Mouse (Mus musculus): ENCODE data around the gene Gm13288. TPM values are rescaled to one million over a fixed set of nuclear protein-coding genes. Genes with fewer than 3 reads are reported as not detected.
"Not testable (repeated sequence)": the region's sequence is repeated elsewhere in the genome, so short reads cannot be mapped to it uniquely, and the experiment has no call there.

Gene Gm13288
- polyA plus RNA-seq, 1 experiment from 2014 or later, result not detected

DNA sequence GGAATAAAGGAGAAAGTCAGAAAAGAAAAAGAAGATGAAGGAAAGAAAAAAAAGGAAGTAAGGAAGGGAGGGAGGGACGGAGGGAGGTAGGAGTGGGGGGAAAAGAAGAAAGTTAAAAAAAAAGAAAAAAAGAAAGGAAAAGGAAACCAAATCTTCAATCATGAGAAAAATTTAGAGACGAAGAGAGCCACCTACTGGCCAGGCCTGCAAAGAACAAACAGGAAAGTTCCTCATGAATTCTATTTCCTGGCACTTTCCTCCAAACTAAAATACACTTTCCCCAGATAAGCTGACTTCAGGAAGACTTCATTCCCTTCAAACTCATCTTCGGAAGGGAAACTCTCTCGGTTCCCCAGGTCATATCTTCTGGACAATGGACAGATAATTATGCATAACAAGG, 25.2 kb downstream of the Gm13288 start:
- no peak overlapping the region for H3K4me2 ChIP-seq (ENCODE audit: low read depth, low read length)
- no peak overlapping the region for H3K9ac ChIP-seq (ENCODE audit: low read depth, low read length)
- WGBS, result 29% methylated on average over 4 of the region's 4 CpGs
- no peaks in the 10 kb centered on the region for H3K9me3 ChIP-seq (ENCODE audit: control insufficient read depth, low read length)
- no peak for ATAC-seq
- no peak overlapping the region for H3K4me3 ChIP-seq (ENCODE audit: low read length)
- no peaks in the 10 kb centered on the region for H3K27me3 ChIP-seq (replicated peaks; ENCODE audit: control insufficient read depth, insufficient read depth, low read length)
- no peak overlapping the region for H3K27ac ChIP-seq (ENCODE audit: low read length)
- H3K36me3 ChIP-seq (ENCODE audit: control insufficient read depth, insufficient read depth, low read length), result no peaks in the 10 kb centered on the region
- no peaks in the 10 kb centered on the region for H3K4me1 ChIP-seq (ENCODE audit: control insufficient read depth, insufficient read depth, low read length)

DNA sequence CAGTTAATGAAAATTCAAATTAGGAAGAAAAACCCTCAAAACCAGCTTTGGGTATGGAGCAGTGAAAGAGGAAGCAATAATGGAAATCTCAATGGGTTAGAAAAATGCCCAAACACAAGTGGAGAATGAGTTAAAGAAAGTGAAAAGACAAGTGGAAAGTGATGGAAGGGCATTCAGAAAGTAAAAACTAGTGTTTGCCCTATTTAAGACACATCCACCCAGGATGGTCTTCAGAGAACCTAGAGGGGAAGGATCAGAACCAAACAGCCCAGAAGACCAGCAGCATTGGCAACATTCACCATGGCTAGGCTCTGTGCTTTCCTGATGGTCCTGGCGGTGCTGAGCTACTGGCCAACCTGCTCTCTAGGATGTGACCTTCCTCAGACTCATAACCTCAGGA, 29.9 kb downstream of the Gm13288 start, which contains the start of gene Ifna5:
TSS of gene Ifna5 (plus strand) at position 301 of the 400 bp plus-strand sequence.
- not testable (repeated sequence) for H3K4me1 ChIP-seq (ENCODE audit: control insufficient read depth, insufficient read depth, low read length); H3K4me2 ChIP-seq (ENCODE audit: low read depth, low read length); H3K9me3 ChIP-seq (ENCODE audit: control insufficient read depth, low read length); H3K27me3 ChIP-seq (replicated peaks; ENCODE audit: control insufficient read depth, insufficient read depth, low read length); H3K36me3 ChIP-seq (ENCODE audit: control insufficient read depth, insufficient read depth, low read length); H3K9ac ChIP-seq (ENCODE audit: low read depth, low read length); H3K27ac ChIP-seq (ENCODE audit: low read length); ATAC-seq; H3K4me3 ChIP-seq (ENCODE audit: low read length)
- 53% methylated on average over 1 of the region's 1 CpGs for WGBS

- Histone ChIP-seq H3K9ac (ENCODE audit: low read depth, low read length) (no peak overlapping the region), H3K4me1 (ENCODE audit: control insufficient read depth, insufficient read depth, low read length) (no peaks in the 10 kb centered on the region), H3K9me3 (ENCODE audit: control insufficient read depth, low read length) (no peaks in the 10 kb centered on the region), H3K4me2 (ENCODE audit: low read depth, low read length) (no peak overlapping the region), H3K4me3 (ENCODE audit: low read length) (no peak overlapping the region), H3K27me3 (replicated peaks; ENCODE audit: control insufficient read depth, insufficient read depth, low read length) (no peaks in the 10 kb centered on the region), H3K36me3 (ENCODE audit: control insufficient read depth, insufficient read depth, low read length) (no peaks in the 10 kb centered on the region), H3K27ac (ENCODE audit: low read length) (no peak overlapping the region)
- WGBS, result 47% methylated on average over 3 of the region's 3 CpGs
- no peak for ATAC-seq
Measured at GRCm38 (mm10) chr4:88838828-88839227, 33.5 kb downstream of the Gm13288 start.

GRCm38 (mm10) chr4:88840058-88840457, 34.7 kb downstream of the Gm13288 start:
- Histone ChIP-seq H3K27ac (ENCODE audit: low read length) (no peak overlapping the region), H3K4me1 (ENCODE audit: control insufficient read depth, insufficient read depth, low read length) (no peaks in the 10 kb centered on the region), H3K9me3 (ENCODE audit: control insufficient read depth, low read length) (no peaks in the 10 kb centered on the region), H3K27me3 (replicated peaks; ENCODE audit: control insufficient read depth, insufficient read depth, low read length) (no peaks in the 10 kb centered on the region), H3K9ac (ENCODE audit: low read depth, low read length) (no peak overlapping the region), H3K4me2 (ENCODE audit: low read depth, low read length) (no peak overlapping the region), H3K36me3 (ENCODE audit: control insufficient read depth, insufficient read depth, low read length) (no peaks in the 10 kb centered on the region), H3K4me3 (ENCODE audit: low read length) (no peak overlapping the region)
- ATAC-seq, result no peak
- 72% methylated on average over 3 of the region's 3 CpGs for WGBS

DNA sequence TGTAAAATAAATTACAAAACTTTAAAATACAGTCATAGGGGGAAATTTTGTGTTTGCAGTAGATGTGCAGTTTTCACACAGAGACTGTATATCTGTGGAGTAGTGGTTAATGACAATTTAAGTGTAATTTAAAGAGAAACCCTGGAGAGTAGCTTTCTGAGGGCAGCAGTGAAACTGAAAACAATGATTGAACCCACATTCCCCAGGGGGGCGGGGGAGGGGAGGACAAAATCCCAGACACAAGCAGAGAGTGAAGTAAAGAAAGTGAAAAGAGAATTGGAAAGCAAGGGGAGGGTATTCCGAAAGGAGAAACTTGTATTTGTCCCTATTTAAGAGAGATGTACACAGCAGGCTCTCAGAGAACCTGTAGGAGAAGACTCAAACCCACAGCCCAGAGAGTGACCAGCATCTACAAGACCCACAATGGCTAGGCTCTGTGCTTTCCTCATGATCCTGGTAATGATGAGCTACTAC, 36.1 kb downstream of the Gm13288 start, which contains the start of gene Ifna4:
TSS of gene Ifna4 (plus strand) at position 424 of the 474 bp plus-strand sequence.
- Histone ChIP-seq H3K4me2 (ENCODE audit: low read depth, low read length) (no peak within 1 kb of the TSS), H3K27ac (ENCODE audit: low read length) (no peak within 1 kb of the TSS), H3K4me1 (ENCODE audit: control insufficient read depth, insufficient read depth, low read length) (no peaks in the 10 kb centered on the region), H3K9me3 (ENCODE audit: control insufficient read depth, low read length) (no peaks in the 10 kb centered on the region), H3K4me3 (ENCODE audit: low read length) (no peak within 1 kb of the TSS), H3K36me3 (ENCODE audit: control insufficient read depth, insufficient read depth, low read length) (no peaks in the 10 kb centered on the region), H3K9ac (ENCODE audit: low read depth, low read length) (no peak within 1 kb of the TSS), H3K27me3 (replicated peaks; ENCODE audit: control insufficient read depth, insufficient read depth, low read length) (no peaks in the 10 kb centered on the region)
- ATAC-seq, result no peak
- 62% methylated on average over 2 of the region's 2 CpGs for WGBS

GRCm38 (mm10) chr4:88845334-88845733, 40.0 kb downstream of the Gm13288 start:
- WGBS, result 62% methylated on average over 2 of the region's 2 CpGs
- no peak overlapping the region for H3K4me2 ChIP-seq (ENCODE audit: low read depth, low read length)
- H3K36me3 ChIP-seq (ENCODE audit: control insufficient read depth, insufficient read depth, low read length), result no peaks in the 10 kb centered on the region
- no peaks in the 10 kb centered on the region for H3K9me3 ChIP-seq (ENCODE audit: control insufficient read depth, low read length)
- H3K4me3 ChIP-seq (ENCODE audit: low read length), result no peak overlapping the region
- no peaks in the 10 kb centered on the region for H3K27me3 ChIP-seq (replicated peaks; ENCODE audit: control insufficient read depth, insufficient read depth, low read length)
- no peak overlapping the region for H3K27ac ChIP-seq (ENCODE audit: low read length)
- H3K4me1 ChIP-seq (ENCODE audit: control insufficient read depth, insufficient read depth, low read length), result no peaks in the 10 kb centered on the region
- H3K9ac ChIP-seq (ENCODE audit: low read depth, low read length), result no peak overlapping the region
- no peak for ATAC-seq

DNA sequence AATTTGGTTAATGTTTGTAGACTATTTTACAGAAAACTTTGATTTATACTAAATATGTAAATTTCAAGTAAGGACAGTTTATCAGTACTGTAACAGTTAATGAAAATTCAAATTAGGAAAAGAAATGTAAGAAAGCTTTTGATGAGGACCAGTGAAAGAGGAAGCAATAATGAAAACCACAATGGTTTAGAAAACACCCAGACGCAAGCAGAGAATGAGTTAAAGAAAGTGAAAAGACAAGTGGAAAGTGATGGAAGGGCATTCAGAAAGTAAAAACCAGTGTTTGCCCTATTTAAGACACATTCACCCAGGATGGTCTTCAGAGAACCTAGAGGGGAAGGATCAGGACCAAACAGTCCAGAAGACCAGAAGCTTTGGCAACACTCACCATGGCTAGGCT, 44.4 kb downstream of the Gm13288 start, which contains the start of gene Ifna1:
TSS of gene Ifna1 (plus strand) at position 390 of the 400 bp plus-strand sequence.
- no peak within 1 kb of the TSS for H3K4me3 ChIP-seq (ENCODE audit: low read length)
- H3K4me1 ChIP-seq (ENCODE audit: control insufficient read depth, insufficient read depth, low read length), result no peaks in the 10 kb centered on the region
- no peak within 1 kb of the TSS for H3K4me2 ChIP-seq (ENCODE audit: low read depth, low read length)
- H3K27ac ChIP-seq (ENCODE audit: low read length), result no peak within 1 kb of the TSS
- 79% methylated on average over 1 of the region's 1 CpGs for WGBS
- no peak within 1 kb of the TSS for H3K9ac ChIP-seq (ENCODE audit: low read depth, low read length)
- no peaks in the 10 kb centered on the region for H3K9me3 ChIP-seq (ENCODE audit: control insufficient read depth, low read length)
- ATAC-seq, result no peak
- no peaks in the 10 kb centered on the region for H3K27me3 ChIP-seq (replicated peaks; ENCODE audit: control insufficient read depth, insufficient read depth, low read length)
- no peaks in the 10 kb centered on the region for H3K36me3 ChIP-seq (ENCODE audit: control insufficient read depth, insufficient read depth, low read length)

DNA sequence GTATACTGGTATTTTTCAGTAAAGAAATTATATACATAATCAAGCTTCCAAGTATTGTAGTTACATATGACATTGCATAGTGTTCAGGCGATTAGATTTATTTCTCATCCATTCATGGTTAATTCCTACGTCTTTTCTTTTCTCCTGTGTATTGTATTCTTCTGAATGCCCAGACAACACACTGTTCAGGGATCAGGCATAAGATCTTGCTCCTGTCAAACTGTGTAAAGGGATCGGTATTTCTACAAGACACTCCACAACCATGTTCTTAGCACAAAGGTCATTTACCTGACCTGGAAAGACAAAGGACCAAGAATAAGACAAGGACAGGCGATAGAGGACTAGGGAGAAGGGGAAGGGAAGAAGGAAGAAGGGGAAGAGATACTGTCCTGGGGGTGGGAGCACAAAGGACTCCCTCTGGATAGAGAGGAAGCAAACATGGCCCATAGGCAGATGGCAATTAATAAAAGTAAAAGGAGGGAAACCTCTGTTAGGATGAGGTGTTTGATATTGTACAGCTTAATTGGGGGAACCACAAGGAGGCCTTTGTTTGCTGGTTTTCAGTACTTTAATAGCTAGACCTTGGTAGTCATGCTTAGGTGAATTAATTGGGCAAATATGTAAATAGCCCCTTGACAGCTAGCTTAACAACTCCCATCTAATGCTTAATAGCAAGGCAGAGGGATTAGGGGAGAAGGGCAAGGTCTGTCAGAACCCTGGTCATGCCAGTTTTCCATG, 45.9 kb downstream of the Gm13288 start:
- Histone ChIP-seq H3K36me3 (ENCODE audit: control insufficient read depth, insufficient read depth, low read length) (no peaks in the 10 kb centered on the region), H3K4me3 (ENCODE audit: low read length) (no peak overlapping the region), H3K4me1 (ENCODE audit: control insufficient read depth, insufficient read depth, low read length) (no peaks in the 10 kb centered on the region), H3K4me2 (ENCODE audit: low read depth, low read length) (no peak overlapping the region), H3K9ac (ENCODE audit: low read depth, low read length) (no peak overlapping the region), H3K27me3 (replicated peaks; ENCODE audit: control insufficient read depth, insufficient read depth, low read length) (no peaks in the 10 kb centered on the region), H3K9me3 (ENCODE audit: control insufficient read depth, low read length) (no peaks in the 10 kb centered on the region), H3K27ac (ENCODE audit: low read length) (no peak overlapping the region)
- WGBS, result 68% methylated on average over 4 of the region's 4 CpGs
- ATAC-seq, result no peak
